Mouse (Mus musculus): Measurements from ENCODE around the gene Gnas.

GRCm38 (mm10) chr2:174294457-174294856 is 10.3 kb downstream of the Gnas start:
- TF ChIP-seq POLR2A (IDR thresholded peaks at IDR 0.05; ENCODE audit: low read depth, low read length) (no peak), CTCF (IDR thresholded peaks at IDR 0.05; ENCODE audit: extremely low read depth, insufficient read depth, insufficient read length, insufficient replicate concordance) (no peak)
